In genomic region chr1:174427402-174427801, GRCm38 (mm10) we compare ENCODE assay signal across 50 mouse cellular contexts. TPM values are rescaled to one million over a fixed set of nuclear protein-coding genes. Genes with fewer than 3 reads are reported as not detected.
"Had no signal": no experiment of that assay in that cellular context is flagged by ENCODE, and none has a peak within 500 bp of the region (broad histone marks: within the 10 kb centered on the region; RNA-seq: fewer than 3 reads in every experiment).

No protein-coding gene starts in this region.

- H3K9me3 ChIP-seq: heart, embryonic 10.5 days; heart, embryonic 13.5 days; heart, embryonic 15.5 days; hindbrain, embryonic 10.5 days; hindbrain, embryonic 12.5 days; hindbrain, embryonic 13.5 days; hindbrain, embryonic 15.5 days; intestine, embryonic 15.5 days; kidney, embryonic 15.5 days had no signal

- H3K27ac ChIP-seq: heart, embryonic 10.5 days; heart, embryonic 13.5 days; heart, embryonic 15.5 days; hindbrain, embryonic 10.5 days; hindbrain, embryonic 12.5 days; hindbrain, embryonic 13.5 days; hindbrain, embryonic 14.5 days; hindbrain, embryonic 15.5 days; hindbrain, postnatal 0 days; intestine, embryonic 15.5 days; kidney, embryonic 15.5 days; kidney, postnatal 0 days; layer of hippocampus, adult 2 months had no signal

- H3K36me3 ChIP-seq: heart, embryonic 10.5 days; heart, embryonic 12.5 days; heart, embryonic 13.5 days; heart, embryonic 15.5 days; hindbrain, embryonic 10.5 days; hindbrain, embryonic 12.5 days; hindbrain, embryonic 13.5 days; hindbrain, embryonic 15.5 days; intestine, embryonic 15.5 days; kidney, embryonic 15.5 days had no signal

- DNase-seq: heart, postnatal 10 days; heart, postnatal 36 days; heart, postnatal 4 days; kidney, adult 11 months; kidney, adult 18-20 months; kidney, adult 2 months; kidney, adult 8-10 months; kidney, adult 9 months; kidney, postnatal 10 days; kidney, postnatal 14 days; kidney, postnatal 25 days; kidney, postnatal 36 days; kidney, postnatal 4 days; layer of hippocampus, adult 9-11 months; layer of hippocampus, postnatal 36 days had no signal

- H3K27me3 ChIP-seq: heart, embryonic 12.5 days; heart, embryonic 13.5 days; heart, embryonic 15.5 days; hindbrain, embryonic 12.5 days; hindbrain, embryonic 13.5 days; hindbrain, embryonic 15.5 days; intestine, embryonic 15.5 days; kidney, embryonic 15.5 days had no signal

- H3K4me3 ChIP-seq: heart, embryonic 10.5 days; heart, embryonic 12.5 days; heart, embryonic 13.5 days; heart, embryonic 15.5 days; hindbrain, embryonic 10.5 days; hindbrain, embryonic 12.5 days; hindbrain, embryonic 13.5 days; hindbrain, embryonic 15.5 days; intestine, embryonic 15.5 days; kidney, embryonic 15.5 days; layer of hippocampus, adult 2 months had no signal

- ATAC-seq: hindbrain, embryonic 16.5 days; hindbrain, postnatal 0 days; inflammation-experienced regulatory T-cells, adult 6 months; intestine, embryonic 15.5 days; intestine, embryonic 16.5 days; intestine, postnatal 0 days had no signal

- H3K9ac ChIP-seq: heart, embryonic 12.5 days; heart, embryonic 13.5 days; heart, embryonic 15.5 days; hindbrain, embryonic 12.5 days; hindbrain, embryonic 13.5 days; hindbrain, embryonic 14.5 days; hindbrain, embryonic 15.5 days; intestine, embryonic 15.5 days; kidney, embryonic 15.5 days had no signal

- H3K4me1 ChIP-seq: heart, embryonic 10.5 days; heart, embryonic 12.5 days; heart, embryonic 13.5 days; heart, embryonic 15.5 days; hindbrain, embryonic 10.5 days; hindbrain, embryonic 12.5 days; hindbrain, embryonic 13.5 days; hindbrain, embryonic 15.5 days; intestine, embryonic 15.5 days; kidney, embryonic 15.5 days had no signal

RNA-seq across cellular contexts. Expression of gene Olfr414, which starts 3.5 kb away (rescaled TPM):
- total RNA-seq: heart, postnatal 10 days; heart, postnatal 25 days; heart, postnatal 36 days; heart, postnatal 4 days; hematopoietic stem cell, adult 5-6 weeks; hindbrain, postnatal 0 days; layer of hippocampus, adult 18-20 months; layer of hippocampus, adult 2 months; layer of hippocampus, adult 8-10 months; layer of hippocampus, postnatal 10 days; layer of hippocampus, postnatal 14 days; layer of hippocampus, postnatal 25 days; layer of hippocampus, postnatal 36 days; left cerebral cortex, adult 18-20 months had no signal
- polyA plus RNA-seq: heart, embryonic 10.5 days; heart, embryonic 11.5 days; heart, embryonic 12.5 days; heart, embryonic 13.5 days; heart, embryonic 14.5 days; heart, embryonic 15.5 days; heart, embryonic 16.5 days; heart, postnatal 0 days; hindbrain, embryonic 10.5 days; hindbrain, embryonic 11.5 days; hindbrain, embryonic 12.5 days; hindbrain, embryonic 13.5 days; hindbrain, embryonic 14.5 days; hindbrain, embryonic 15.5 days; hindbrain, embryonic 16.5 days; hindbrain, postnatal 0 days; inflammation-experienced regulatory T-cells, adult 6 months; intestine, embryonic 14.5 days; intestine, embryonic 15.5 days; intestine, embryonic 16.5 days; intestine, postnatal 0 days; kidney, adult 2 months; kidney, embryonic 14.5 days; kidney, embryonic 15.5 days; kidney, embryonic 16.5 days; kidney, postnatal 0 days; large intestine, adult 2 months had no signal

RNA-seq across cellular contexts. Expression of gene Olfr220, which starts 14.5 kb away (rescaled TPM):
- total RNA-seq: heart, postnatal 10 days; heart, postnatal 25 days; heart, postnatal 36 days; heart, postnatal 4 days; hematopoietic stem cell, adult 5-6 weeks; hindbrain, postnatal 0 days; layer of hippocampus, adult 18-20 months; layer of hippocampus, adult 2 months; layer of hippocampus, adult 8-10 months; layer of hippocampus, postnatal 10 days; layer of hippocampus, postnatal 14 days; layer of hippocampus, postnatal 25 days; layer of hippocampus, postnatal 36 days; left cerebral cortex, adult 18-20 months had no signal
- polyA plus RNA-seq: heart, embryonic 10.5 days; heart, embryonic 11.5 days; heart, embryonic 12.5 days; heart, embryonic 13.5 days; heart, embryonic 14.5 days; heart, embryonic 15.5 days; heart, embryonic 16.5 days; heart, postnatal 0 days; hindbrain, embryonic 10.5 days; hindbrain, embryonic 11.5 days; hindbrain, embryonic 12.5 days; hindbrain, embryonic 13.5 days; hindbrain, embryonic 14.5 days; hindbrain, embryonic 15.5 days; hindbrain, embryonic 16.5 days; hindbrain, postnatal 0 days; inflammation-experienced regulatory T-cells, adult 6 months; intestine, embryonic 14.5 days; intestine, embryonic 15.5 days; intestine, embryonic 16.5 days; intestine, postnatal 0 days; kidney, adult 2 months; kidney, embryonic 14.5 days; kidney, embryonic 15.5 days; kidney, embryonic 16.5 days; kidney, postnatal 0 days; large intestine, adult 2 months had no signal

RNA-seq across cellular contexts. Expression of gene Olfr248, which starts 36.6 kb away (rescaled TPM):
- total RNA-seq: heart, postnatal 10 days; heart, postnatal 25 days; heart, postnatal 36 days; heart, postnatal 4 days; hematopoietic stem cell, adult 5-6 weeks; hindbrain, postnatal 0 days; layer of hippocampus, adult 18-20 months; layer of hippocampus, adult 2 months; layer of hippocampus, adult 8-10 months; layer of hippocampus, postnatal 10 days; layer of hippocampus, postnatal 14 days; layer of hippocampus, postnatal 25 days; layer of hippocampus, postnatal 36 days; left cerebral cortex, adult 18-20 months had no signal
- polyA plus RNA-seq: heart, embryonic 10.5 days; heart, embryonic 11.5 days; heart, embryonic 12.5 days; heart, embryonic 13.5 days; heart, embryonic 14.5 days; heart, embryonic 15.5 days; heart, embryonic 16.5 days; heart, postnatal 0 days; hindbrain, embryonic 10.5 days; hindbrain, embryonic 11.5 days; hindbrain, embryonic 12.5 days; hindbrain, embryonic 13.5 days; hindbrain, embryonic 14.5 days; hindbrain, embryonic 15.5 days; hindbrain, embryonic 16.5 days; hindbrain, postnatal 0 days; inflammation-experienced regulatory T-cells, adult 6 months; intestine, embryonic 14.5 days; intestine, embryonic 15.5 days; intestine, embryonic 16.5 days; intestine, postnatal 0 days; kidney, adult 2 months; kidney, embryonic 14.5 days; kidney, embryonic 15.5 days; kidney, embryonic 16.5 days; kidney, postnatal 0 days; large intestine, adult 2 months had no signal
